Mouse (Mus musculus): ENCODE results near the gene Fcgr2b.

DNA sequence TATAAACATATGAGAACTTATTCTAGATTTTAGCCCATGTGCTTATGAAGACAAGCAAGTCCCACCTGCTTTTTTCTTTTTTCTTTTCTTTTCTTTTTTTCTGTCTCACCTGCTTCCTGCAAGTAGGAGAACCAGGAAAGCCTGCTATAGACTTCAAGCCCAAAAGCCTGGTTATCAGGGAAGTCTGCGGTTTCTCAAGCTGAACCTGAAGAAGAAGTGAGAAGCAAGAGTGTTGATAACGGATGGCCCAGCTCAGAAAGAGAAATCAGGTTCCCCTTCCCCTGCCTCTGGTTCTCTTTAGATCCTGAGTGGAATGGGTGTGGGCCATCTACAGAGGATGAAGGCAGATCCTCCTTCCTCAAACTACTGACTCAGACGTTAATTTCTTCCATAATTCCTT is 44.3 kb downstream of the Fcgr2b start:
- TF ChIP-seq POLR2A (IDR thresholded peaks at IDR 0.05; ENCODE audit: insufficient read length, low read depth): no peak
- no peak for TF ChIP-seq MAX (IDR thresholded peaks at IDR 0.05; ENCODE audit: low read depth)
- no peak for TF ChIP-seq POLR2AphosphoS2 (IDR thresholded peaks at IDR 0.05; ENCODE audit: insufficient read length, low read depth)
- TF ChIP-seq TCF3 (IDR thresholded peaks at IDR 0.05; ENCODE audit: insufficient read length, low read depth): no peak
- TF ChIP-seq TCF12 (IDR thresholded peaks at IDR 0.05; ENCODE audit: insufficient read depth, poor library complexity, severe bottlenecking): no peak
- TF ChIP-seq USF1 (IDR thresholded peaks at IDR 0.05; ENCODE audit: low read depth): no peak
- no peak for TF ChIP-seq MYOG (IDR thresholded peaks at IDR 0.05; ENCODE audit: control insufficient read depth in 1 of 3, insufficient read depth in 1 of 3, insufficient read length in 2 of 3, low read depth in 2 of 3)
- TF ChIP-seq E2F4 (IDR thresholded peaks at IDR 0.05; ENCODE audit: insufficient read depth): no peak
- no peak for TF ChIP-seq SRF (IDR thresholded peaks at IDR 0.05; ENCODE audit: control insufficient read depth, insufficient read length, low read depth)
- TF ChIP-seq MYOD1 (IDR thresholded peaks at IDR 0.05; ENCODE audit: control insufficient read depth in 1 of 3, insufficient read length in 2 of 3, low read depth in 2 of 3): no peak
- no peak for TF ChIP-seq REST (IDR thresholded peaks at IDR 0.05; ENCODE audit: insufficient read depth, insufficient read length)
